Comparison of ENCODE assay signal across 10 mouse cellular contexts in the genomic region with DNA sequence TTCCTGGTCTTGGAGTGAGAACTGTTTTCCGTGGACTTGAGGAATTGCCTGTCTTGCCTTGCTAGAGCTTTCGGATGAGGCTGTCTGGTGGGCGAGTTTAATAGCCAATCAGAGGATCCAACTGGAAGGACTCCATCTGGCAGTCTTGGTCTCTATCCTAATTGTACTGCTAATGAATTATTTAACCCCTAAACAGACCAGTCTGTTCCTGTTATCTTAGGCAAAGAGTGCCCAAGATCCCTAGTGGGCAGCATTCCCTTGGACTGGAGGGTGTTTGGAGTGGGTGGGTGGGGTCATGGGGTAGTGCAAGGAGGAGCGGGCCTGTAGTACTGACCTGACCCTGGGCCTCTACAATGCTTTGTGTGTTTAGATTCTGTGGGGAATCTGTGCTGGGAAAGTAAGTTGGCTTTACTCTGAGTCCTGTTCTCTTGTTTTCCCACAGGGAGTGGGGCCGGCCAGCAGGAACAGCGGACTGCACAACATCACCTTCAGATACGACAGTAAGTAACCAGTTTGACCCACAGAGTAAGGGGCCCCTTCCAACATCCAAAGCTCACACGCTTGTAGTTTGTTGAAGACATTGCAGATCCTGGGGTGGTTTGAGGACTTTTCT. TPM values are rescaled to one million over a fixed set of nuclear protein-coding genes. Genes with fewer than 3 reads are reported as not detected.
A peak's percentile ranks its signal among the peaks of the same experiment; 100 is the strongest.
DNase-seq lines count a peak whose midpoint lies in the region; ATAC-seq and TF ChIP-seq lines count a peak whose summit lies in the region.
"Had no signal": no experiment of that assay in that cellular context is flagged by ENCODE, and none has a peak within 500 bp of the region (broad histone marks: within the 10 kb centered on the region; RNA-seq: fewer than 3 reads in every experiment).

No protein-coding gene starts in this region.

- no peaks in the 10 kb centered on the region for H3K27me3 ChIP-seq in intestine, embryonic 16.5 days (replicated peaks; ENCODE audit: control insufficient read depth, insufficient read depth, low read length)
- H3K27me3 ChIP-seq in intestine, postnatal 0 days (replicated peaks; ENCODE audit: control insufficient read depth, insufficient read depth, low read length): no peaks in the 10 kb centered on the region
- no peaks in the 10 kb centered on the region for H3K27me3 ChIP-seq in embryonic facial prominence, embryonic 14.5 days (replicated peaks; ENCODE audit: control insufficient read depth, insufficient read depth, low read length)
- no peaks in the 10 kb centered on the region for H3K27me3 ChIP-seq in limb, embryonic 12.5 days

- H3K9ac ChIP-seq in intestine, embryonic 16.5 days (ENCODE audit: low read depth, low read length): no peak overlapping the region
- no peak overlapping the region for H3K9ac ChIP-seq in intestine, postnatal 0 days (ENCODE audit: low read depth, low read length)
- no peak overlapping the region for H3K9ac ChIP-seq in embryonic facial prominence, embryonic 14.5 days (ENCODE audit: low read depth, low read length)
- no peak overlapping the region for H3K9ac ChIP-seq in limb, embryonic 12.5 days (replicated peaks)

- no peak for ATAC-seq in intestine, embryonic 16.5 days
- ATAC-seq in intestine, postnatal 0 days: no peak
- no peak for ATAC-seq in embryonic facial prominence, embryonic 14.5 days (ENCODE audit: low read depth)
- ATAC-seq in limb, embryonic 12.5 days (ENCODE audit: insufficient number of reproducible peaks, insufficient read depth, low FRiP score, low TSS enrichment, low read depth): no peak

- H3K36me3 ChIP-seq in intestine, embryonic 16.5 days (ENCODE audit: control insufficient read depth, insufficient read depth, low read length): no peaks in the 10 kb centered on the region
- H3K36me3 ChIP-seq in intestine, postnatal 0 days (ENCODE audit: control insufficient read depth, insufficient read depth): no peaks in the 10 kb centered on the region
- H3K36me3 ChIP-seq in embryonic facial prominence, embryonic 14.5 days (ENCODE audit: control insufficient read depth, insufficient read depth, low read length): no peaks in the 10 kb centered on the region
- peaks cover 19% of the 10 kb centered on the region for H3K36me3 ChIP-seq in limb, embryonic 12.5 days

- no peak for TF ChIP-seq CTCF in intestine, postnatal 0 days (IDR thresholded peaks at IDR 0.05; ENCODE audit: low read depth)
- no peak for TF ChIP-seq CTCF in brain, embryonic 14.5 days (IDR thresholded peaks at IDR 0.05; ENCODE audit: borderline replicate concordance, extremely low read depth, insufficient read depth, insufficient read length)

- no peak overlapping the region for H3K4me2 ChIP-seq in intestine, embryonic 16.5 days (ENCODE audit: low read depth, low read length)
- no peak overlapping the region for H3K4me2 ChIP-seq in intestine, postnatal 0 days (replicated peaks; ENCODE audit: low read depth)
- H3K4me2 ChIP-seq in embryonic facial prominence, embryonic 14.5 days (ENCODE audit: low read depth, low read length): no peak overlapping the region
- no peak overlapping the region for H3K4me2 ChIP-seq in limb, embryonic 12.5 days
- H3K4me2 ChIP-seq: liver, embryonic 11.5 days had no signal

- H3K4me3 ChIP-seq in intestine, embryonic 16.5 days (ENCODE audit: low read length): no peak overlapping the region
- H3K4me3 ChIP-seq in intestine, postnatal 0 days (ENCODE audit: low read depth, low read length): no peak overlapping the region
- H3K4me3 ChIP-seq in embryonic facial prominence, embryonic 14.5 days (ENCODE audit: low read depth, low read length): no peak overlapping the region
- H3K4me3 ChIP-seq in limb, embryonic 12.5 days (replicated peaks): no peak overlapping the region

- 0 out of 2 replicates have a peak overlapping the region, but pooled peaks have one; percentile 10 for H3K27ac ChIP-seq in intestine, embryonic 16.5 days (ENCODE audit: low read length)
- H3K27ac ChIP-seq in intestine, postnatal 0 days (ENCODE audit: low read depth, low read length): no peak overlapping the region
- H3K27ac ChIP-seq in embryonic facial prominence, embryonic 14.5 days (replicated peaks; ENCODE audit: low read depth, low read length): peak overlapping the region; percentile 10; the same call in 1 of the 2 replicates
- H3K27ac ChIP-seq in limb, embryonic 12.5 days: peak overlapping the region; percentile 89

- H3K9me3 ChIP-seq in intestine, embryonic 16.5 days (ENCODE audit: control insufficient read depth, low read length): no peaks in the 10 kb centered on the region
- no peaks in the 10 kb centered on the region for H3K9me3 ChIP-seq in intestine, postnatal 0 days (ENCODE audit: control insufficient read depth)
- H3K9me3 ChIP-seq in embryonic facial prominence, embryonic 14.5 days (ENCODE audit: control insufficient read depth, low read length): no peaks in the 10 kb centered on the region
- H3K9me3 ChIP-seq in limb, embryonic 12.5 days: no peaks in the 10 kb centered on the region

- peaks cover 36% of the 10 kb centered on the region for H3K4me1 ChIP-seq in intestine, embryonic 16.5 days (ENCODE audit: control insufficient read depth, insufficient read depth, low read length)
- H3K4me1 ChIP-seq in intestine, postnatal 0 days (replicated peaks; ENCODE audit: control insufficient read depth, insufficient read depth, low read length): peaks cover 9% of the 10 kb centered on the region; the same call in 1 of the 2 replicates
- H3K4me1 ChIP-seq in embryonic facial prominence, embryonic 14.5 days (ENCODE audit: control insufficient read depth, insufficient read depth, low read length): peaks cover 56% of the 10 kb centered on the region
- H3K4me1 ChIP-seq in limb, embryonic 12.5 days (replicated peaks): peaks cover 63% of the 10 kb centered on the region

- DNase-seq in brain, embryonic 14.5 days (ENCODE audit: low read depth): peak; percentile 84
- no peak for DNase-seq in embryonic facial prominence, embryonic 14.5 days (ENCODE audit: low spot score)
- no peak for DNase-seq in urinary bladder, adult 18-20 months (ENCODE audit: low spot score in 2 of 2)
- no peak for DNase-seq in spleen, postnatal 36 days (ENCODE audit: low spot score in 2 of 2)
- DNase-seq: cerebellum, postnatal 25 days; kidney, adult 18-20 months had no signal

- TF ChIP-seq POLR2A in brain, embryonic 14.5 days (IDR thresholded peaks at IDR 0.05; ENCODE audit: borderline replicate concordance, extremely low read depth, insufficient read depth, insufficient read length, poor library complexity, severe bottlenecking): no peak

- 52% methylated on average over 8 of the region's 8 CpGs for WGBS in intestine, embryonic 16.5 days
- 64% methylated on average over 8 of the region's 8 CpGs for WGBS in intestine, postnatal 0 days
- WGBS in embryonic facial prominence, embryonic 14.5 days: 69% methylated on average over 8 of the region's 8 CpGs
- WGBS in limb, embryonic 12.5 days: 46% methylated on average over 8 of the region's 8 CpGs

RNA-seq across cellular contexts. Expression of gene Il17rd, which starts 37.3 kb away (rescaled TPM):
- 1.4 and 1.5 TPM in 2 replicates for polyA plus RNA-seq in intestine, embryonic 16.5 days (2015; fragmentation: Nextera tagmentation; extraction: Ambion mirVana)
- 0.73 and 0.86 TPM in 2 replicates for polyA plus RNA-seq in intestine, postnatal 0 days (2015; fragmentation: Nextera tagmentation; extraction: Ambion mirVana)
- 4.7 and 7.4 TPM in 2 replicates for polyA plus RNA-seq in brain, embryonic 14.5 days (2012; rRNA removed)
- polyA plus RNA-seq in embryonic facial prominence, embryonic 14.5 days (2014; fragmentation: Nextera tagmentation; extraction: Ambion mirVana): 4.9 and 5.7 TPM in 2 replicates
- 13.5 and 15.5 TPM in 2 replicates for polyA plus RNA-seq in limb, embryonic 12.5 days (2016; fragmentation: Nextera tagmentation; extraction: Ambion mirVana)

RNA-seq across cellular contexts. Expression of gene Arhgef3, which starts 38.7 kb away (rescaled TPM):
- polyA plus RNA-seq in intestine, embryonic 16.5 days (2015; fragmentation: Nextera tagmentation; extraction: Ambion mirVana): 12.0 and 13.0 TPM in 2 replicates
- polyA plus RNA-seq in intestine, postnatal 0 days (2015; fragmentation: Nextera tagmentation; extraction: Ambion mirVana): 10.0 and 12.2 TPM in 2 replicates
- polyA plus RNA-seq in brain, embryonic 14.5 days (2012; rRNA removed): 2.5 and 4.9 TPM in 2 replicates
- 14.4 and 15.3 TPM in 2 replicates for polyA plus RNA-seq in embryonic facial prominence, embryonic 14.5 days (2014; fragmentation: Nextera tagmentation; extraction: Ambion mirVana)
- 26.6 and 27.4 TPM in 2 replicates for polyA plus RNA-seq in limb, embryonic 12.5 days (2016; fragmentation: Nextera tagmentation; extraction: Ambion mirVana)
